Mouse (Mus musculus): ENCODE measurements around the gene Rem2. TPM values are rescaled to one million over a fixed set of nuclear protein-coding genes. Genes with fewer than 3 reads are reported as not detected.

Gene Rem2
- polyA plus RNA-seq, 1 experiment from 2014 or later: 6.9 TPM

GRCm38 (mm10) chr14:54480673-54481072, 4.8 kb downstream of the Rem2 start:
- 69% methylated on average over 6 of the region's 6 CpGs for WGBS
- ATAC-seq (ENCODE audit: low FRiP score, low TSS enrichment): no peak
- H3K9ac ChIP-seq (ENCODE audit: low read depth, low read length): no peak overlapping the region

GRCm38 (mm10) chr14:54481402-54481801, 5.5 kb downstream of the Rem2 start:
- Histone ChIP-seq H3K36me3 (ENCODE audit: control insufficient read depth, insufficient read depth, low read length) (no peaks in the 10 kb centered on the region), H3K27me3 (ENCODE audit: control insufficient read depth, insufficient read depth, low read length) (0 out of 2 replicates have a peak, but pooled peaks cover 6% of the 10 kb centered on the region), H3K27ac (ENCODE audit: low read depth, low read length) (no peak overlapping the region), H3K4me3 (ENCODE audit: low read length) (no peak overlapping the region), H3K9ac (ENCODE audit: low read depth, low read length) (no peak overlapping the region), H3K9me3 (ENCODE audit: control insufficient read depth, low read length) (no peaks in the 10 kb centered on the region), H3K4me2 (replicated peaks; ENCODE audit: low read depth, low read length) (no peak overlapping the region), H3K4me1 (ENCODE audit: control insufficient read depth, insufficient read depth, low read length) (peaks cover 11% of the 10 kb centered on the region; the same call in 1 of the 2 replicates)
- no peak for ATAC-seq (ENCODE audit: low FRiP score, low TSS enrichment)
- 82% methylated on average over 8 of the region's 8 CpGs for WGBS

More at GRCm38 (mm10) chr14:54480673-54481072, 4.8 kb downstream of the Rem2 start:
- H3K4me1 ChIP-seq (ENCODE audit: control insufficient read depth, insufficient read depth, low read length): peaks cover 14% of the 10 kb centered on the region
- H3K27me3 ChIP-seq (ENCODE audit: control insufficient read depth, insufficient read depth, low read length): 0 out of 2 replicates have a peak, but pooled peaks cover 6% of the 10 kb centered on the region
- H3K4me2 ChIP-seq (replicated peaks; ENCODE audit: low read depth, low read length): no peak overlapping the region
- H3K4me3 ChIP-seq (ENCODE audit: low read length): no peak overlapping the region
- H3K36me3 ChIP-seq (ENCODE audit: control insufficient read depth, insufficient read depth, low read length): no peaks in the 10 kb centered on the region
- no peak overlapping the region for H3K27ac ChIP-seq (ENCODE audit: low read depth, low read length)
- no peaks in the 10 kb centered on the region for H3K9me3 ChIP-seq (ENCODE audit: control insufficient read depth, low read length)

- H3K4me3 ChIP-seq (ENCODE audit: low read length): no peak overlapping the region
- no peak overlapping the region for H3K27ac ChIP-seq (ENCODE audit: low read depth, low read length)
- 0 out of 2 replicates have a peak, but pooled peaks cover 6% of the 10 kb centered on the region for H3K27me3 ChIP-seq (ENCODE audit: control insufficient read depth, insufficient read depth, low read length)
- no peaks in the 10 kb centered on the region for H3K9me3 ChIP-seq (ENCODE audit: control insufficient read depth, low read length)
- WGBS: 42% methylated on average over 9 of the region's 9 CpGs
- no peak for ATAC-seq (ENCODE audit: low FRiP score, low TSS enrichment)
- H3K9ac ChIP-seq (ENCODE audit: low read depth, low read length): no peak overlapping the region
- no peak overlapping the region for H3K4me2 ChIP-seq (replicated peaks; ENCODE audit: low read depth, low read length)
- H3K36me3 ChIP-seq (ENCODE audit: control insufficient read depth, insufficient read depth, low read length): no peaks in the 10 kb centered on the region
- H3K4me1 ChIP-seq (ENCODE audit: control insufficient read depth, insufficient read depth, low read length): peaks cover 7% of the 10 kb centered on the region; the same call in 1 of the 2 replicates
Observed at GRCm38 (mm10) chr14:54482498-54482897, 6.6 kb downstream of the Rem2 start.

- Histone ChIP-seq H3K4me2 (replicated peaks; ENCODE audit: low read depth, low read length) (no peak overlapping the region), H3K9me3 (ENCODE audit: control insufficient read depth, low read length) (no peaks in the 10 kb centered on the region), H3K27me3 (ENCODE audit: control insufficient read depth, insufficient read depth, low read length) (no peaks in the 10 kb centered on the region), H3K27ac (ENCODE audit: low read depth, low read length) (no peak overlapping the region), H3K4me3 (ENCODE audit: low read length) (no peak overlapping the region), H3K9ac (ENCODE audit: low read depth, low read length) (no peak overlapping the region), H3K4me1 (ENCODE audit: control insufficient read depth, insufficient read depth, low read length) (no peaks in the 10 kb centered on the region), H3K36me3 (ENCODE audit: control insufficient read depth, insufficient read depth, low read length) (no peaks in the 10 kb centered on the region)
- ATAC-seq (ENCODE audit: low FRiP score, low TSS enrichment): no peak
- WGBS: 93% methylated on average over 7 of the region's 7 CpGs
Observed at GRCm38 (mm10) chr14:54485899-54486298, 10.0 kb downstream of the Rem2 start.

- 78% methylated on average over 2 of the region's 2 CpGs for WGBS
- Histone ChIP-seq H3K9me3 (ENCODE audit: control insufficient read depth, low read length) (no peaks in the 10 kb centered on the region), H3K4me1 (ENCODE audit: control insufficient read depth, insufficient read depth, low read length) (no peaks in the 10 kb centered on the region), H3K9ac (ENCODE audit: low read depth, low read length) (no peak overlapping the region), H3K4me2 (replicated peaks; ENCODE audit: low read depth, low read length) (no peak overlapping the region), H3K36me3 (ENCODE audit: control insufficient read depth, insufficient read depth, low read length) (no peaks in the 10 kb centered on the region), H3K27ac (ENCODE audit: low read depth, low read length) (no peak overlapping the region), H3K27me3 (ENCODE audit: control insufficient read depth, insufficient read depth, low read length) (no peaks in the 10 kb centered on the region), H3K4me3 (ENCODE audit: low read length) (no peak overlapping the region)
- ATAC-seq (ENCODE audit: low FRiP score, low TSS enrichment): no peak
Observed at GRCm38 (mm10) chr14:54487732-54488131, 11.8 kb downstream of the Rem2 start.

GRCm38 (mm10) chr14:54488350-54488749, 12.4 kb downstream of the Rem2 start:
- Histone ChIP-seq H3K36me3 (ENCODE audit: control insufficient read depth, insufficient read depth, low read length) (no peaks in the 10 kb centered on the region), H3K4me1 (ENCODE audit: control insufficient read depth, insufficient read depth, low read length) (no peaks in the 10 kb centered on the region), H3K4me2 (replicated peaks; ENCODE audit: low read depth, low read length) (no peak overlapping the region), H3K9ac (ENCODE audit: low read depth, low read length) (no peak overlapping the region), H3K27ac (ENCODE audit: low read depth, low read length) (no peak overlapping the region), H3K27me3 (ENCODE audit: control insufficient read depth, insufficient read depth, low read length) (no peaks in the 10 kb centered on the region), H3K9me3 (ENCODE audit: control insufficient read depth, low read length) (no peaks in the 10 kb centered on the region), H3K4me3 (ENCODE audit: low read length) (no peak overlapping the region)
- no peak for ATAC-seq (ENCODE audit: low FRiP score, low TSS enrichment)

- Histone ChIP-seq H3K27ac (ENCODE audit: low read depth, low read length) (no peak overlapping the region), H3K9ac (ENCODE audit: low read depth, low read length) (no peak overlapping the region), H3K9me3 (ENCODE audit: control insufficient read depth, low read length) (no peaks in the 10 kb centered on the region), H3K4me3 (ENCODE audit: low read length) (no peak overlapping the region), H3K27me3 (ENCODE audit: control insufficient read depth, insufficient read depth, low read length) (no peaks in the 10 kb centered on the region), H3K4me2 (replicated peaks; ENCODE audit: low read depth, low read length) (no peak overlapping the region; the same call in 1 of the 2 replicates), H3K4me1 (ENCODE audit: control insufficient read depth, insufficient read depth, low read length) (no peaks in the 10 kb centered on the region), H3K36me3 (ENCODE audit: control insufficient read depth, insufficient read depth, low read length) (no peaks in the 10 kb centered on the region)
- peak; percentile 74 for ATAC-seq (ENCODE audit: low FRiP score, low TSS enrichment)
- 68% methylated on average over 18 of the region's 18 CpGs for WGBS
Observed at GRCm38 (mm10) chr14:54492345-54493131, 16.6 kb downstream of the Rem2 start.

- no peaks in the 10 kb centered on the region for H3K9me3 ChIP-seq (ENCODE audit: control insufficient read depth, low read length)
- no peaks in the 10 kb centered on the region for H3K27me3 ChIP-seq (ENCODE audit: control insufficient read depth, insufficient read depth, low read length)
- H3K4me3 ChIP-seq (ENCODE audit: low read length): no peak overlapping the region
- no peak overlapping the region for H3K4me2 ChIP-seq (replicated peaks; ENCODE audit: low read depth, low read length)
- no peaks in the 10 kb centered on the region for H3K36me3 ChIP-seq (ENCODE audit: control insufficient read depth, insufficient read depth, low read length)
- no peak overlapping the region for H3K9ac ChIP-seq (ENCODE audit: low read depth, low read length)
- H3K4me1 ChIP-seq (ENCODE audit: control insufficient read depth, insufficient read depth, low read length): no peaks in the 10 kb centered on the region
- 92% methylated on average over 5 of the region's 5 CpGs for WGBS
- H3K27ac ChIP-seq (ENCODE audit: low read depth, low read length): no peak overlapping the region
- ATAC-seq (ENCODE audit: low FRiP score, low TSS enrichment): no peak
Observed at GRCm38 (mm10) chr14:54493236-54493635, 17.3 kb downstream of the Rem2 start.

GRCm38 (mm10) chr14:54494234-54494633, 18.3 kb downstream of the Rem2 start:
- H3K27me3 ChIP-seq (ENCODE audit: control insufficient read depth, insufficient read depth, low read length): no peaks in the 10 kb centered on the region
- H3K4me1 ChIP-seq (ENCODE audit: control insufficient read depth, insufficient read depth, low read length): no peaks in the 10 kb centered on the region
- H3K27ac ChIP-seq (ENCODE audit: low read depth, low read length): no peak overlapping the region
- 0% methylated on average over 3 of the region's 3 CpGs for WGBS
- no peak overlapping the region for H3K9ac ChIP-seq (ENCODE audit: low read depth, low read length)
- peak; percentile 69; the same call in 1 of the 2 replicates for ATAC-seq (ENCODE audit: low FRiP score, low TSS enrichment)
- no peaks in the 10 kb centered on the region for H3K36me3 ChIP-seq (ENCODE audit: control insufficient read depth, insufficient read depth, low read length)
- H3K4me3 ChIP-seq (ENCODE audit: low read length): no peak overlapping the region
- no peak overlapping the region for H3K4me2 ChIP-seq (replicated peaks; ENCODE audit: low read depth, low read length)
- no peaks in the 10 kb centered on the region for H3K9me3 ChIP-seq (ENCODE audit: control insufficient read depth, low read length)
